Mouse (Mus musculus): Measurements from ENCODE around the gene Grhpr.
"Not testable (repeated sequence)": the region's sequence is repeated elsewhere in the genome, so short reads cannot be mapped to it uniquely, and the experiment has no call there.

Grhpr gene

DNA sequence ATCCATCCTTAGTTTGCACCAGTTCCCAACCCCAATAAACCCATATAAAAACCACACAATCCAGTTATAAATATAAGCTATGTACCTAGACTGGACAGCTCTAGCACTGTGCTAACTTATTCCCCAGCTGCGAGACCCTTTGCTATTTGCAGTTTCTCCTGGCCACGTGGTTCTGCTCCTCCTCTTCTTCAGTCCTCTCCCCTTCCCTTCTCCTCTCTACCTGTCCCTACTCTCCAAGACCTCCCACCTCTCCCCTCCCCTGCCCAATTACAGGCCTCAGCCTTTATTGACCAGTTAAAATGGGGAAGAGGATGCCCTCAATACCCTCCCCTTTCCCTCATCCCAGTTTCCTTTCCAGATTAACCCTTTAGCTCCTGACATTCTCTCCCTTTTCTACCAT, 32.3 kb downstream of the Grhpr start:
- no peak for DNase-seq (ENCODE audit: low spot score in 2 of 2)

DNA sequence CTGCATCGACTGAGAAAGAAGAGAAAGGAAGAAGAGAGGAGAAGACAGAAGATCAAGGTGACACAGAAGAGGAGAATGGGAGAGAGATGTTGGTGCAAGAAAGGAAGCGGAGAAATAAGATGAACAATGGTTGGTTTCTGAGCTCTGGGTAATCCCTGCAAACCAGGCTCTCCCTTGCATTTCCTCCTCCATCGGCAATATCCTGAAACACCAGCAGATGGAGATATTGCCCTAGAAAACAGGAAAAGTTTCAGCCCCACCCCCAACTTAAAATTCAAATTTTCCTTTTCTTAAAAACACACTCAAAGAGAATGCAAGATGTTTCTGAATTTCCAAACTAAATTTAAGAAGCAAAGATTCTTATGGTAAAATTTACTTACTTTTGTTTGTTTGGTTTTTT, 34.4 kb downstream of the Grhpr start:
- DNase-seq (ENCODE audit: low spot score in 2 of 2) = peak; percentile 57 to 81

DNA sequence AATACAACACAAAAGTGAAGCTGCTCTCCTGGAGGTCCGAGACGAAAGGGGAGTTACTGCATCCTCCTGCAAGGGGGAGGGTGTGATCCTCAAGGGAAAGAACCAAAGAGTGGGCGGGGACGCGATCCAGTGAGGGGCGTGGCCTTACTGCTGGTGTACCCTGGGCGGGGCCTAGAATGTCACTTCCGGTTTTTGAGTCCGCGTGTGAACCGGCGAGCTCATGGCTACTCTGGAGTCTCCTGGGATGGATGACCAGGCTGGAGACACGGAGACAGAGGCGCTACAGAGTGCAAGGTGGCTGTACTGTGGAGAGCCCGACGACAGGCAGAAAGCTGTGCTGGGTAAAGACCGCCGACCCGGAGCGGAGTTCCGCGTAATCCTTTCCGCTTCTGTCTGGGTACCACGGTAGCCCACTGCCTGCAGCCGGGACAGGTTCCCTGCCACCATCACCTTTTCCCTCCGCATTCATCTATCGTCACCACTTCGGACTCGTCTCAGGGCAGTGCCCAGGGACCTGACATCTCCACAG, 37.3 kb downstream of the Grhpr start, which contains the start of gene Polr1e:
TSS of gene Polr1e (plus strand) at position 132 of the 529 bp plus-strand sequence.
- DNase-seq (ENCODE audit: low spot score in 2 of 2) = peak; percentile 83

DNA sequence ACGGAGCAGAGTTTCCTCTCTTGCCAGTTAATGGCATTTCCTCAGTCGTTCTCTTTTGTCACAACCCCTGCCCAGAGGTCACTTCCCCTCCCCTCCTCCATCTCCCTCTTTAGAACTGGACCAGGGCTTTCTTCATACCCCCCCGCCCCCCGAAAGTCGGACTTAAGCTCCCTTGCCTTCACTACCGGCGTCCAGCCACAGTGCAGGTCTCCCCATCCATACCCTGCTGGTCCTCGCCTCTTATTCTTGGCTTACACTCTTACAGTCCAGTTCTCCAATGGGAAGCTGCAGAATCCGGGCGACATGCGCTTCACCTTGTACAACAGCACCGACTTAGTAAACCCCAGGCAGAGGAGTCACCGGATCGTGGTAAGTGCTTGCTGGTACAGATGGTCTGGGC, 37.8 kb downstream of the Grhpr start:
- DNase-seq (ENCODE audit: low spot score in 2 of 2) = no peak

- no peak for DNase-seq (ENCODE audit: low spot score in 2 of 2)
Measured at GRCm38 (mm10) chr4:45026459-45026858, 45.3 kb downstream of the Grhpr start.

DNA sequence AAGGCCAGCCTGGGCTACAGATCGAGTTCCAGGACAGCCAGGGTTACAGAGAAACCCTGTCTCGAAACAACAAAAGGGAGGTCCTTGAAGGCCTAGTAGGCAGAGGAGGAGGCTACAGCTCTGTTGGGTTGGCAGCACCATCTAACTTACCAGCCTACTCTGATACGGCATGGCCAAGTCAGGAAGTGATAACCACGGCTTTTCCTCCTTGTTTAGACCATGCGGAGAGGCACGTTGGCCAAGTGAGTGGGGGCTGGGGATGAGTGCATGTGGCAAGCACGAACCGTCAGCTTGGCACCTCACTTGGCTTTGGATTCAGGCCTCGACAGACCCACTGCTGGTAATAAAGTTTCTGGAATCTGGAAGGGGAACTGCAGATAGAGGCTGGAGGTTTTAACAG, 51.4 kb downstream of the Grhpr start:
- no peak for DNase-seq (ENCODE audit: low spot score in 2 of 2)

DNA sequence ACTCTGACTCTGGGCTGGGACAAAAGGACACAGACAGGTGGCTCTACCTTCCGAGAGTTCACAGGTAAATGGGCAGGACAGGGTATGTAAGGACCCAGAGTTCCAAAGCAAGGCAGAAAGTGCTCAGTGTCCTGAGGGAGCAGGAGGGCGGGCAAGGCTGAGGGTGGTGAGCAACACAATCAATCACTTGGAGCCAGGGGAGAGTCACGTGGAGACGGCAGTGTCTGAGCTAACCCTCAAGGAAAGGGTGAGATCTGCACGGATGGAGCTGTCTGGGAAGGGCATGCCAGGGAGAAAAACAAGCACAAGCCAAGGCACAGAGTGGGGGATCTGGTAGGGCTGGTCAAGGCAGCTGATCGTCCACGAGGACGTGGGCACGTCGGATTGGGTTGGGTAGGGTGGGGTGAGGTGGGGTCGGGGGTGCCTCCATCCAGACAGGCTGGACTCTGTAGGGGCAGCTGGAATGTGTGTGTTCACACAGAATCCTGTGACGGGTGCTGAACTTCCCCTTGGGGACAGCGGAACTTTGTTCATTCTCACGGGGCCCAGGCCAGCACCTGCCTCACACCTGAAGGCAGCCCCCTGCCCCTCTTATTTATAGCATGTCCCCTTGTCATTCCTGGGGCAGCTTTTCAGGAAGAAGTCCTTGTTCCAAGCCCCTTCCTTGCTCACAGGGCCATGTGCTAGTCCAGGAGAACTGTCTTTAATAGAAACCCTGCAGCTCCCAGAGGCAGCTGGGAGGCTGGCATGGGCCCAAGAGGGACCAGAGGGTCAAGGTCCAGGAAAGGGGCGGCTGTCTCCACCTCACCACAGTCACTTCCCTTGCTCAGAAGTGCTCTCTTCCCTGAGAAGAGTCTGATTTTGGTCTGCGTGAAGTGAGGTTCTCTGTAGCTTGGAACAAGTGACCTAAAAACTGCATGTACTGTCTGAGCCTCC, 53.8 kb downstream of the Grhpr start:
- DNase-seq (ENCODE audit: low spot score in 2 of 2) = no peak

- DNase-seq (ENCODE audit: low spot score in 2 of 2) = no peak
Measured at GRCm38 (mm10) chr4:45036048-45036447, 54.9 kb downstream of the Grhpr start.

DNA sequence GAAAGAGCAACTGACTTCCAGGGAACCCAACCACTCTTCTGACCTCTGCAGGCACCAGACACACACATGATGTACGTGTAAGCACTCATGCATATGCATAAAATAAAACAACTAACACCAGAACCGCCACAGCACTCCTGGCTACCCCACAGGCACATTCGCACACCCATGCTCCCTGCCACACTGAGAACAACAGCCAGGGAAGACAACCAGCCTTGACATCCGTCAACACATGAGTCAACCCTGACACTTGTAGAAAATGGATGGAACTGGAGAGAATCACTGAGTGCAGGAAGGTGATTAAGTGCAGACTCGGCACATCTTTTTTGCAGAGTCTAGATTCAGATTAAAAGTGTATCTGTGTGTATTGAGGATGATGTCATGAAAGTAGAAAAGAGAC, 55.4 kb downstream of the Grhpr start:
- DNase-seq (ENCODE audit: low spot score in 2 of 2) = no peak

DNA sequence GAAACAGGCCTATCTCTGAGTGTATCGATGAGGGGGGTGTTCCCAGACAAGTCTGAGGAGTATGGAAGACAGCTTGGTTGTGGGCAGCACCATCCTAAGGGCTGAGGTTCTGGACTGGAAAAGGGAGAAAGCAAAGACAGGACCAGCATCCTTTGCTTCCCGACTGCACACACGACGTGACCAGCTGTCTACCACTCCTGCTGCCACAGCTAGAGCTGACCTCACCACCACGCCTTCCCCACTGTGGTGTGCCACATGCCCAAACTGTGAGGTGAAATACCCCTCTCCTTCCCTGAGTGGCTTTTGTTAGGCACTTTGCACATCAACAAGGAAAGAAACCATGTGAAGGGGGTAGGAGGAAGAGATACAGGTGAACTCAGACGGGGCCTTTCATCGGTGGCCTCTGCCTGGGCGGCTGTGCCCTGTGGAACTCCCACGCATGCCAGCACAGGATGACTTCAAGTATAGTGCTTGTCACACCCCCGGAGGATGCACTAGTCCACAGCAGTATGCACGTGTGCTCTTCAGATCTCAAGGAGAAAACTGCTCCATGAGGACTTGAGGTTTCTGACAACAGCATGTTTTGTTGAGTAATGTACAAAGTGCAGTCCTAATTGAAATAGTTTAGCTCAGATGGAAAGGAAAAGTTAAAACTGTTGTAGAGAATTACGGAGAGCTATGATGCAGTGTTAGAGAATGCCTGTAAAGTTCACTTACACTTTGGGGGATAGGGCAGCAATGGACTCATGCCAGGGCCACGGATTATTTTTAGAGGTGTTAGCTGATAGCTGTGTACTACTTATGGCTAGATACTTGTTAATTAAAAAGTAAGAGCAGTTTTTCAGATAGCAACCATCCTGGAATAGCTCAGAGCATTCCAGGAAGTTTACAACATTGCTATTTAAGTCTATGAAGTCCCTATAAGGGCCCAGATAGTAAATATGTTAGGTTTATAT, 56.5 kb downstream of the Grhpr start:
- DNase-seq (ENCODE audit: low spot score in 2 of 2) = no peak

- not testable (repeated sequence) for DNase-seq (ENCODE audit: low spot score in 2 of 2)
Measured at GRCm38 (mm10) chr4:45038879-45039278, 57.7 kb downstream of the Grhpr start.

GRCm38 (mm10) chr4:45039546-45039945, 58.4 kb downstream of the Grhpr start:
- not testable (repeated sequence) for DNase-seq (ENCODE audit: low spot score in 2 of 2)

All from frontal cortex, postnatal 36 days (tissue).